Mouse (Mus musculus): ENCODE measurements at regions not wholly inside any gene's neighbourhood (a gene's known extent, or its start where the extent isn't known, plus 50 kb on each side); places are given as distances from the start of the nearest gene placed in this dataset.

- TF ChIP-seq POLR2A (IDR thresholded peaks at IDR 0.05; ENCODE audit: insufficient read depth, low read depth, low read length) (no peak), CTCF (IDR thresholded peaks at IDR 0.05) (no peak), EP300 (IDR thresholded peaks at IDR 0.05; ENCODE audit: insufficient read depth, low read depth, low read length) (no peak)
Measured at GRCm38 (mm10) chr10:96234564-96235412, 98.4 kb downstream of the Gm5426 start.

Measured in heart, adult 2 months (tissue).